Mouse (Mus musculus) heart, postnatal 25 days (tissue): ENCODE data around the gene 2610001J05Rik. TPM values are rescaled to one million over a fixed set of nuclear protein-coding genes. Genes with fewer than 3 reads are reported as not detected.
"Not testable (repeated sequence)": the region's sequence is repeated elsewhere in the genome, so short reads cannot be mapped to it uniquely, and the experiment has no call there.

ENCODE experiments used
- DNase-seq: peaks from one replicate; pipeline ENCODE4 v3.0.0; 2022; ENCODE audit warnings: low spot score
- intact Hi-C: fragments of 180-260 bp; cut with DNase I; formaldehyde crosslinking; loops from one replicate; pipeline ENCODE4 v1.15.1; 2025
- total RNA-seq, 2 experiments: library from RNA; stranded (reverse); gene quantifications; 2 replicates each; pipeline ENCODE4 v1.2.3; 2021

Gene 2610001J05Rik
- total RNA-seq = 10 to 100 TPM; 40.9 to 44.3 TPM

GRCm38 (mm10) chr6:13870919-13871624 is at the start of gene 2610001J05Rik:
2610001J05Rik (minus strand) TSS chr6:13871518.
- peak; percentile 81 for DNase-seq
- intact Hi-C loops = loop anchor here (2.0 to 5.0 kb wide), 3 partner anchors 32 to 264 kb away; partner anchors contain the start of genes Bmt2, Gpr85 and Tmem168

- no peak for DNase-seq
- intact Hi-C loops = no loop called here
Observed at GRCm38 (mm10) chr6:13909762-13910537, 38.6 kb upstream of the 2610001J05Rik start.

DNA sequence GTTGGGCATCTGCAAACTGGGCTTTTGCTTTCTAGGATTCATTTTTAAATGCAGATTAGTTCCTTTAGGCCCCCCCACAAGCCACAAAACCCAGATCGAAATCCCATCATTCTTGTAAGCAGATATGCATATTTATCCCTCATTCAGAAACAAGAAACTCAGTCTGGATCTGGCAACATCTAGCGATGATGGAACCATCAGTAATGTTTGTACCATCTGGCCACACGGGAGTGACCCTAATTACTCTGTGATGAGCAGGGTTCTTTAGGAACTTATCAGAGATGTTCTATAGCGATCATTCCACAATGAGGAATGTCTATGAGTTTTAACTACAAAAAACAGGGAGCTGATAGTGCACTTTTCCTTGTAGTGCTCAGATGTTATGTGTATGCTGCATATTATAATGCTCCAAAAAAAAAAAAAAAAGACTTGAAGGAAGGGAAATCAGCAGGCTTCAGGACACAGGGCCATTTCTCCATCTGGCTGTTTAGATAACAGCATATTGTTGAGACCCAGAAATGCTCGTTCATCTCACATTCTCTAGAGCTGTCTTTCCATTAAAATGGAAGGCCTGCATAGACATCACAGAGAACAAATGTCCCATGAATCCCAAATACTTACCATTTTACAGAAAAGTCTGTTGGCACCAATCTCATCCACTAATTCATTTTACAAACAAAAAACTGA is 31.8 kb upstream of the 2610001J05Rik start:
- DNase-seq = no peak
- intact Hi-C loops = no loop called here

DNA sequence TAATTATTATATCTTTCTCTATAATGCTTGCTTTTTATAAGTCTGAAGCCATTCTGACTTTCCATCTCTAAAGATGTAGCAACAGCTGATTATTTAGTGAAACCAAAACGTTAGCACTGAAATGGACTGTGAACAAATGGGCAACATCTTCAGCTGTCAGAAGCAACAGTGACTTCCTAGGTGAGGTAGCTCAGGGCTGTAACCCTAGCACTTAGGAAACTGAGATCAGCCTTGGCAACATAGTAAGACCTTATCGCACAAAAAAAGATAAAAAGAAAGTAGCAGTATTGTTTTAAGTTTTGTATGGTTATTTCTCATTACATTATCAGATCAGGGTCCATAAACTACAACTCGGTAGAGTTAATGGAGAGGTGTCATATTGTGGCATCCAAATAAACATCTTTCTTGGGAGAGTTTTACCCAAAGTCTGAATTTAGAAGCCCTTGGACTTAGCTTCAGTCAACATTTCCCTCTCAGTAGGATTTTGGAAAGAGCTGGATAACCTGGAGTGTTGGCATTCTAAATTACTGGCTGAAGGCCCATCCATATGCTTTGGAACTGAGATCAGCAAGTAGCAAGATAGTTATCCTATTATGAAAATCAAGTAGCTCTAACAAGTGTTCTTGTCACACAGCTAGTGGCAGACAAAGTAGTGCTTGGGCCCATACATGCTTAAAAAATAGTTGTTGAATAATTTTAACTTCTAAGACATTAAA is 13.7 kb upstream of the 2610001J05Rik start:
- DNase-seq = no peak
- intact Hi-C loops = no loop called here

- no peak for DNase-seq
- intact Hi-C loops = no loop called here
Observed at GRCm38 (mm10) chr6:13882919-13883318, 11.6 kb upstream of the 2610001J05Rik start.

- DNase-seq = no peak
- intact Hi-C loops = loop anchor here (5.0 kb wide), 1 partner anchor 267 kb away; the partner anchor contains the start of gene Tmem168
Observed at GRCm38 (mm10) chr6:13873959-13874358, 2.6 kb upstream of the 2610001J05Rik start.

DNA sequence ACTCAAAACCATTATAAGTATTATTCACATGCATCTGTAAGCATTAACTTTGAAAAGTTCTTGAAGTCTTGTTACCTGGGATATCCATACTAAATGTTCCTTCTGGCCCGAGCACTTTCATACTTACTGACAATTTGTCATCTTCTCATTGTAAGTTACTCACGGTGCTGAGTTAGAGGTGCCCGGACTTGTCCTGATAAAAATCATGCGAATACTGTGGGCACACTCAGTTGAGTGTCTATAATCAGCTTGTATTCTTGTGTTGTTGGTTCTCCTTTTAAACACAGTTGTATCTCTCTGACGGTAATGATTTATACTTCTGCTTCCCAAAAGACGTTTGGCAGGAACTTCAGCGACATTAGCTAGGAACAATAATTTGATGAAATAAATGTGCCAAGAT is 758 bp upstream of the 2610001J05Rik start:
- no peak for DNase-seq
- intact Hi-C loops = loop anchor here (5.0 kb wide), 1 partner anchor 265 kb away; the partner anchor contains the start of gene Tmem168

GRCm38 (mm10) chr6:13871625-13871958 is 274 bp upstream of the 2610001J05Rik start:
- DNase-seq = no peak
- intact Hi-C loops = loop anchor here (2.0 to 5.0 kb wide), 3 partner anchors 33 to 264 kb away; partner anchors contain the start of genes Bmt2, Gpr85 and Tmem168

DNA sequence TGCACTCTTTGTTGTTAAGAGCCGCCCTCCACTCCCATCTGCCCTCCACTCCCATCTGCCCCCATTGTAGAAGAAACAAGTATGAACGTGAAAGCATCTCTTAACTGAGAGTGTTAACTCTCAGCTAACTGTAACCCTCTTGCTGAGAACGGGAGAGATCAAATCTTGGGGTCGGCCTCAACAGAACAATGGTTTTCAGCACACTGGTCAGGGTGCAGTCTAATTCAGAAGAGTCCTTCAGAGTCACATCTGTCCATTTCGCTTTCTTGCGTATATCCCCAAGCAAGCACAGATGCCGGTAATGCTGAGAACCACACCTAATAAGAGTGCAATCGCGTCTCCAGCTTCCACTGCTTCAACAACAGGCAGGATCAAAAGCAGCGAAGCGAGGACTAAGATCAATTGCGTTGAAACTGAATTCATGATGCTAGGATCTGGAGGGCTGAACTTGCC is 1.0 kb downstream of the 2610001J05Rik start:
- no peak for DNase-seq
- intact Hi-C loops = loop anchor here (2.0 to 5.0 kb wide), 3 partner anchors 32 to 263 kb away; partner anchors contain the start of genes Bmt2, Gpr85 and Tmem168

- intact Hi-C loops = no loop called here
Observed at GRCm38 (mm10) chr6:13860596-13860995, 10.7 kb downstream of the 2610001J05Rik start.

DNA sequence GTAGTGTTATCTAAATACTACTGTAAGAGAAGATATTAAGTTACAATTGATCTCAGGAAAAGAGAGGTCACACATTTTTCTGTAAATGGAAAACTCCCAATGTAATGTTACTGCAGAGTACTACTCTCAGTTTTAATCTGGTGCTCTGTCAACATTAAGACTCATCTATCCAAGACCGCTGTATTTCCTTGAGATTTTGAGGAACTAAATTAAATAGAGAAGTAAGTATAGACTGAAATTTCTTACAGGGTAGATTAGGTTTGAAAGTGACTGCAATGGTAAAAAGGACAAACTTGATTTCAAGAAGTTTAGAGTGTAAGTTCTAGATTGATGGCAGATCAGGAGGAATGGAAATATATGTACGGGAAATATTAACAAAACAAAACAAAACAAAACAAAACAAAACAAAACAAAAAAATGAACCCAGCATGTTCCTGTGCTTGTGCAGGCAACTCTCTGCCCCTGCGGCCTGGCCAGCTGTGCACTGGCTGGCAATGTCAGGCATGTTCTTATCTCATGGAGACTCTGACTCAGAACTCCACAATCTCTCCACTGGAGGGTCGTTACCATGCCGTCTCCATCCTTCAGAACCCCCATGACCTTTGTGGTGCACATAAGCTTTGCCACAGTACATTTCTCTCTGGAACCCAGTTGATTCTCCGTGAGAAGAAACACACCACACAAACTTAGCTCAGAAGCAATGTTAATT is 11.3 kb downstream of the 2610001J05Rik start:
- no peak for DNase-seq
- intact Hi-C loops = no loop called here

More at GRCm38 (mm10) chr6:13860596-13860995, 10.7 kb downstream of the 2610001J05Rik start:
- DNase-seq = no peak

DNA sequence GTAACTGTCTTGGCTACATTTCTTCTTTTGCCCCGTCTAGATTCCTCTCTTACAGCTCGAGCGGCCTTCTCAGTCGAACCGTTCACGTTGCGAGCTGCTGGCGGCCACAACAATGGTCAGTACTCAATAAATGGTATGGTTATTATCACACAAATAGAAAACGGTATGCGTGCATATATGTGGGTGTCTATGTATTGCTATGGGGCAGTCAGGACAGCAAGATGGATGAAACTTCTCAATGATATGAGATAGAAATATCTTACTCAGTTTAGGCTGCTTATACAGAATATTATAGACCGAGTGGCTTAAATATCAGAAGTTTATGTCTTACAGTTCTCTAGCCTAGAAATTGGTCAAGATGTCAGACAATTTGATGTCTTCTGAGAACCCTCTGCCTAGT is 17.1 kb downstream of the 2610001J05Rik start:
- intact Hi-C loops = no loop called here
- DNase-seq = no peak

- DNase-seq = no peak
Observed at GRCm38 (mm10) chr6:13853244-13853643, 18.1 kb downstream of the 2610001J05Rik start.

GRCm38 (mm10) chr6:13846031-13846430 is 25.3 kb downstream of the 2610001J05Rik start:
- DNase-seq, intact Hi-C loops: not testable (repeated sequence)

More at GRCm38 (mm10) chr6:13853244-13853643, 18.1 kb downstream of the 2610001J05Rik start:
- intact Hi-C loops = no loop called here

- intact Hi-C loops = loop anchor here (2.0 kb wide), 1 partner anchor 31 kb away; the partner anchor contains the start of gene 2610001J05Rik
- DNase-seq = no peak
Observed at GRCm38 (mm10) chr6:13839345-13840054, 31.8 kb downstream of the 2610001J05Rik start, which contains the start of gene Gpr85. Gpr85 (minus strand) TSS chr6:13839942.

- DNase-seq = peak; percentile 36
- intact Hi-C loops = loop anchor here (2.0 kb wide), 1 partner anchor 32 kb away; the partner anchor contains the start of gene 2610001J05Rik
Observed at GRCm38 (mm10) chr6:13838677-13839344, 32.5 kb downstream of the 2610001J05Rik start.
